Mouse (Mus musculus) heart, postnatal 14 days (tissue): ENCODE measurements around the gene Ccdc57. TPM values are rescaled to one million over a fixed set of nuclear protein-coding genes. Genes with fewer than 3 reads are reported as not detected.
"Not testable (repeated sequence)": the region's sequence is repeated elsewhere in the genome, so short reads cannot be mapped to it uniquely, and the experiment has no call there.

ENCODE experiments used
- DNase-seq, 2 experiments: peaks; one replicate each; pipeline ENCODE4 v3.0.0; 2021 to 2022
- intact Hi-C: fragments of 180-260 bp; cut with DNase I; formaldehyde crosslinking; loops from one replicate; pipeline ENCODE4 v1.15.1; 2025
- total RNA-seq, 2 experiments: library from RNA; stranded (reverse); gene quantifications; 2 replicates each; pipeline ENCODE4 v1.2.3; 2021

The Ccdc57 gene
- total RNA-seq, 2 experiments from 2014 or later, result 1.2 to 1.6 TPM

DNA sequence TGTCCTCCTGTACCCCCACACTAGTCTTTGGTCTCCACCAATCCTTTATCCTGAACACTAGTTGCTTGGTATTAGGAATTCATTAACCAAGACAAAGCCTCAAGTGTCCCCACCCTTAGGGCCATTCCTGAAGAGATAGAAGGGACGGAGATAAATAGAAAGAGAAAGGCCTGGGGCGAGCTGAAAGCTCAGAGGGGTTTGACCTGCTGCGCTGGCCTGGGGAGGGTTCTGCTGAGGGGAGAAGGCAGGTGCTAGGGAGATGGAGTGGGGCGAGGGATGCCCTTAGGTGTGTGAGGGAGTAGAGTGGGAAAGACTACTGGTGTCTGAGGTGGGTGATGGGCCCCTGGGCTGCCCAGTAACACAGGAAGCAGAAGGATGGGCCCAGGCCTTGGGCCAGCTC, 78.9 kb downstream of the Ccdc57 start:
- no peak for DNase-seq
- intact Hi-C loops, result no loop called here

GRCm38 (mm10) chr11:120853158-120853557, 79.5 kb downstream of the Ccdc57 start:
- intact Hi-C loops, result no loop called here

GRCm38 (mm10) chr11:120852083-120852935, 80.4 kb downstream of the Ccdc57 start:
- intact Hi-C loops, result no loop called here
- peak; percentile 45 to 69 for DNase-seq

More at GRCm38 (mm10) chr11:120853158-120853557, 79.5 kb downstream of the Ccdc57 start:
- no peak for DNase-seq

- intact Hi-C loops, result no loop called here
- DNase-seq, result no peak
These were observed 81.1 kb downstream of the Ccdc57 start for GRCm38 (mm10) chr11:120851582-120851981.

GRCm38 (mm10) chr11:120851132-120851531, 81.5 kb downstream of the Ccdc57 start:
- no peak for DNase-seq
- intact Hi-C loops, result no loop called here

DNA sequence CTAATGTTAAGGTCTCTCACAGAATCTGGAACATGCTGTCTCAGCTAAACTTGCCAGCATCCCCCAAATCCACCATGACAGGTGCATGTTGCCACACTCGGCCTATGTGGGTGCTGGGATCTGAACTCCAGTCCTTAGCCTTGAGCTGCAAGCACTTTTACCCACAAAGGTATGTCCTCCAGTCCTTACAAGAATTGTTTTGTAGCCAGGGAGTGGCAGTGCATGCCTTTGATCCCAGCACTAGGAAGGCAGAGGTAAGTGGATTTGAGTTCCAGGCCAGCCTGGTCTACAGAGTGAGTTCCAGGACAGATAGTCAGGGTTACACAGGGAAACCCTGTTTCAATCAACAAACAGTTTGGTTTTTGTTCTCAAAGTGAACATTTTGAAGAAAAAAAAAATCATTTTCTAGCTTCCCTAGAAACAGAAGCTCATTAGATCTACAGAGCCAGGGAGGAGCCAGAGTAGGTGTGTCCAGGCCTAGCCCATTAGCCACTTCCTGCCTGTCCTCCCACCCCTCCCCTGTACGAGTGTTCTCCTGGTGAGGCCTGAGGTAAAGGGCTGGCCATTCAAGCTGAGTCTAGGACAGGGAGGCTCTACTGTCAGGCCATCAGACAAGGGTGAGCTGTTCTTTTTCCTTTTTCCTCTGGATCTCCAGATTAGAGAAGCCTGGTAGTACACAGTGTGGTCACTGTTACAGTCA, 82.2 kb downstream of the Ccdc57 start:
- DNase-seq, result no peak
- intact Hi-C loops, result no loop called here

DNA sequence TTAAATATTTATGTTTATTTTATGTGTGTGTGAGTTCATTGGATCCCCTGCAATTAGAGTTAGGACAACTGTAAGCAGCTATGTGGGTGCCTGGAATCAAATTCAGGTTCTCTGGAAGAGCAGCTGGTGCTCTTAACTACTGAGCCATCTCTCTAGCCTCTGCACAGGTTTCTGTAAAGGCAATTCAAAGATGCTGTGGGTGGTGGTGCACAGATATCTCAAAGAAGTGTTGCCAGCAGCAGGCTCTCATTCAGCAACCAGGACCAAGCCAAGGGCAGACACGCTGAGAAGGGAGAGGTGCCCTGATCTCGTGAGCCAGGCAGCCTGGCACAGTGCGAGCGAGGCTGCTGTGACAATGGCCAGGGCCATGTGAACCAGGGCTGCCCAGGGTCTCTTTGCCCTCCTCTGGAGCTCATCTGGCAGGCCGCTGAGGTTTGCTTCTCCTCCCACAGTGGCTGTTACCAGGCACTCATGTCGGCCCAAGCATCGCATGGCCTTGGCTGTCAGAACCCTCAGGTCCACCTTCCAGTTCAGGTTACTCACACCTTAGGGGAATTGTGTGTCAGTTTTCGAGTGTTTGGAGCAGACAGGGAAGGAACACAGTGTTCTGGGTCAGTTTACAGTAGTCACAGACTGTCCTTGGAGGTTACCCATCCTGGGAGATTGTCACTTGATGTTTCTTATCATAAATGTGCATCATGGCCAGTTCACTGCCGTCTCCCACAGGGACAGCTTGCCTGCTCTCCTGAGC, 85.8 kb downstream of the Ccdc57 start:
- DNase-seq, result no peak
- intact Hi-C loops, result no loop called here

DNA sequence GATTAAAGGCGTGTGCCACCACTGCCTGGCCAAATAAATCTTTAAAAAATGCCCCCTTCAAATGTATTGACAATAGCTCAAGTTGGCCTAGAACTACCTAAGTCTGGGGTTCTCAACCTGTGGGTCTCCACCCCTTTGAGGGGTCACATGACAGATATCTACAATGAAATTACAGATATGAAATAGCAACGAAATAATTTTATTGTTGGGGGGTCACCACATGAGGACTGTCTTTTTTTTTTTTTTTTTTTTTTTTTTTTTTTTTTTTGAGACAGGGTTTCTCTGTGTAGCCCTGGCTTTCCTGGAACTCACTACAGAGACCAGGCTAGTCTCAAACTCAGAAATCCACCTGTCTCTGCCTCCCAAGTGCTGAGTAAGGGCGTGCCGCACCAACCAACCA, 88.3 kb downstream of the Ccdc57 start:
- intact Hi-C loops, result no loop called here
- DNase-seq, result no peak

DNA sequence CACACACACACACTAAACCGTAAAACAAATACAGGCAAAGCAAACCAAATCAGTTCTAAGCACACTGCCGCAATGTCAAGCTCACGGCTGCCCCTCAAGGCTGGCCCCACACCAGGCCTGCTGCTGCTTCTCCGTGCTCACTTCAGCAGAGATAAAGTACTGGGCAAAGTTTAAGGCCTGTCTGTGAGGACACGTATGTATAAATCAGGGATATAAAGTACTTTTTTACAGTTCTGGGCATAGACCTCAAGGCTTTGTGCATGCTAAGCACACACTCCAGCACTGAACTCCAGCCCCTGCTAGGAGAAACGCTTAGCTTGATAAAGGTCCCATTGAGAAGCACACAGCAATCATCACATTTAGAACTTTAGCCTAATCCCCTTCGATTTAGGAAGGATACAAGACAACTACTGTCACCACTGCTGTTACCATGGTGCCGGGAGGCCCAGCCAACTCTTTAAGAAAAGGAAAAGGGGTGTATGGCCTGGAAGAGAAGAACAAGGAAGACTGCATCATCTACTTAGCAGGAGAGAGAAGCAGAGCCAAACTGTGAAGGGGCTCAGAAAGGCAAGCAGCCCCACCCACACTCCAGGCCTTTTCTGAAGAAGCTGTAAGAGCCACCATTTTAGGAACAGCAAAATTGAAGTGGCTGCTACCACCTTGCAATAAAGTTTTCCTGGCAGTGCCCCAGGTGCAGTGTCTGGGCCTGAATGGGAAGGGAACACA, 99.0 kb downstream of the Ccdc57 start:
- intact Hi-C loops, result no loop called here

DNA sequence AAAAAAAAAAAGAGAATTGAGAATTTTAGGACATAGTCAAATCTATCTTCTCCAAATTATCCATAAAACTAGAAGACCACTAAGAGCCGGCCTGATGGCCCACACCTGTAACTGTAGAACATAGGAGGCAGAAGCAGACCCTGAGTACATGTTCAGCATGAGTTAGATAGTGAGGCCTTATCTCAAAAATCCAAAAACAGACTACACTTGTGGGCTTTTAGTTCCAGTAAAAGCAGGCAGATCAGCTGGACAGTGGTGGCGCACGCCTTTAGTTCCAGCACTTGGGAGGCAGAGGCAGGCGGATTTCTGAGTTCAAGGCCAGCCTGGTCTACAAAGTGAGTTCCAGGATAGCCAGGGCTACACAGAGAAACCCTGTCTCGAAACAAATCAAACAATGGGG, 99.7 kb downstream of the Ccdc57 start:
- DNase-seq, intact Hi-C loops: not testable (repeated sequence)

More for the DNA sequence above, 99.0 kb downstream of the Ccdc57 start:
- DNase-seq, result no peak

DNA sequence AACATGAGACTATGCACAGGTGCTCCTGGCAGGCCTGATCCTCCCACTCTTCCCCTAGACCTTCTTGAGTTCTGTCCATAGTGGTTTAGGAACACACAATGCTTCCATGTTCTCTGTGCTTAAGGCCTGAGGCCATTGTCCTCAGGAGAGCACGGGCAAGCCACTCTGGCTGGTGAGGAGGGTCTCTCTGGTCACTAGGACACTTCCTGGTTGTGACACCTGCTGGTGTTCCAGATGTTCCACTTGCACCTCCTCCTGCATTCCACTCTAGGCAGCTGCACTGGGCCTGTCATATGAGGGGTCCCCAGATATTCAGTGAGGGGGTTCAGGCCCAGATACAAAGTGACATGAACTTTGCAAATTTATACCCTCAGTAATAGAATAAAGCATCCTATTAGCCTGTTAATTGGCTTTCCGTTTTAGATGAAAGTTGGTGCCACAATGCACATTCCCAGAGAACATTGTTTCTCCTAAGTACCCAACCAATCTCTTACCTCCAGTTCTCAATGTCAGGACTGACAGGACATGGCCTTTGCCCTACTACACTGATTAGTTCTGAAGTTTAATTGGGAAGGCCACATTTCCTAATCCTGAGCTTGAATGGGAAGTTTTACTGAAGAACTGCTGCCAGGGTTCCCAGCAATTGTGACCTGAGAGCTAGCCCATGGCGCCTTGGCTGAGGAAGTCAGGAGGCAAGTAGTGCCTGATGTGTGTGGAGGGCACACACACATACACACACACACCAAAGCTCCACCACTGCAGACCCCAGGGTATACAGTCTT, 100.8 kb downstream of the Ccdc57 start:
- no peak for DNase-seq
- intact Hi-C loops, result no loop called here

- intact Hi-C loops, result no loop called here
- no peak for DNase-seq
These were observed 102.0 kb downstream of the Ccdc57 start for GRCm38 (mm10) chr11:120830686-120831085.

GRCm38 (mm10) chr11:120829757-120830532, 102.7 kb downstream of the Ccdc57 start:
- no peak for DNase-seq
- intact Hi-C loops, result no loop called here

- no peak for DNase-seq
- intact Hi-C loops, result no loop called here
These were observed 104.3 kb downstream of the Ccdc57 start for GRCm38 (mm10) chr11:120828416-120828815.

- intact Hi-C loops, result no loop called here
- DNase-seq, result no peak
These were observed 106.4 kb downstream of the Ccdc57 start for GRCm38 (mm10) chr11:120826016-120826953.

DNA sequence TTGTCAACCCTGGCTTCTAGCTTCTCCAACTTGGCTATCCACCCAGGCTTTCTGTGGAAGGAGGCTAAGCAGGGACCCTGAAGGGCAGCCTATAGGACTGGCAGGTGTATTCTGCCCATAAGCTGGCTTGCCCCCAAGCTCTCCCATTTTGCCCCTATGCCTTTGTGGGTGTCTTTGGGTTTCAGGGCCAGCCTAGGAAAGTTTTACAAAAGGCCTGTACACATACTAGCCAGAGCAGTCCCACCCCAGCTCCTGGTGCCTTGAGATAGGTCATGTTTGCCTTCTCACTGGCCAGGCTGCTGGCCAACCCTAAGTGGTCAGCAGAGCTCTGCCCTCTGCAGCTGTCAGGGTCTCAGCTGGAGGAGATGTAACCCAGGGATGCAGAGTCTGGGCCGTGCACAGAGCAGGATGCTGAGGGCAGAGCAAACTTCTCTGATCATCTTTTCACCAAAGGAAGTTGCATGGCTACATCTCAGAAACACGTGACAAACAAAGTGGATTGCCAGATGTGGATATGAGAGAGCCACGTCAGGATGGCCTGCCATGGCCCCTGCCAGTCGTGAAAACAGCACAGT, 107.3 kb downstream of the Ccdc57 start:
- intact Hi-C loops, result loop anchor here (2.0 kb wide), 1 partner anchor 165 kb away; the partner anchor contains the start of gene Csnk1d
- peak in 1 of 2 experiments; percentile 22 for DNase-seq

GRCm38 (mm10) chr11:120824787-120825288, 107.8 kb downstream of the Ccdc57 start:
- intact Hi-C loops, result loop anchor here (2.0 to 5.0 kb wide), 2 partner anchors 77 to 166 kb away; partner anchors contain the start of gene Csnk1d
- no peak for DNase-seq
